Mouse (Mus musculus): ENCODE data around the gene Spp2. TPM values are rescaled to one million over a fixed set of nuclear protein-coding genes. Genes with fewer than 3 reads are reported as not detected.

Spp2 gene
- polyA plus RNA-seq (2015; fragmentation: Nextera tagmentation; extraction: Ambion mirVana), result 0.83 and 0.84 TPM in 2 replicates

DNA sequence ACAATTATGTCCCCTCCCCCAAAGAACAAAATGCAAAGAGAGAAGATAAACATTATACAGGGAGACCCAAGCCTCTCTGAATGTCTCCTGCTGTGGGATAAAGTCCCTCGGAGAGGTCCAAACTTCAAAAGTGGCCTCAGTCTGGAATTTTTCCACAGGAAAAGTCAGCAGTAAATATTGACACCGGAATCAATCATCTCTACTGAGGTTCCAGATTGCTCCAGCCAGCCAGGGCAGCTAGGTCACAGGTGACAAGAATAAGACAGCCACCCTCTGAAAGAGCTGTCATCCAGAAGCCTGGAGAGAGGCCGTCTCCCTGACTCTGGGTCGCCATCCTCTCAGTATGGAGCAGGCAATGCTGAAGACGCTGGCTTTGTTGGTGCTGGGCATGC is at the start of gene Spp2:
Gene Spp2, plus strand, starts transcription at position 155 of the 392 bp plus-strand sequence.
- DNase-seq (ENCODE audit: low spot score), result no peak

DNA sequence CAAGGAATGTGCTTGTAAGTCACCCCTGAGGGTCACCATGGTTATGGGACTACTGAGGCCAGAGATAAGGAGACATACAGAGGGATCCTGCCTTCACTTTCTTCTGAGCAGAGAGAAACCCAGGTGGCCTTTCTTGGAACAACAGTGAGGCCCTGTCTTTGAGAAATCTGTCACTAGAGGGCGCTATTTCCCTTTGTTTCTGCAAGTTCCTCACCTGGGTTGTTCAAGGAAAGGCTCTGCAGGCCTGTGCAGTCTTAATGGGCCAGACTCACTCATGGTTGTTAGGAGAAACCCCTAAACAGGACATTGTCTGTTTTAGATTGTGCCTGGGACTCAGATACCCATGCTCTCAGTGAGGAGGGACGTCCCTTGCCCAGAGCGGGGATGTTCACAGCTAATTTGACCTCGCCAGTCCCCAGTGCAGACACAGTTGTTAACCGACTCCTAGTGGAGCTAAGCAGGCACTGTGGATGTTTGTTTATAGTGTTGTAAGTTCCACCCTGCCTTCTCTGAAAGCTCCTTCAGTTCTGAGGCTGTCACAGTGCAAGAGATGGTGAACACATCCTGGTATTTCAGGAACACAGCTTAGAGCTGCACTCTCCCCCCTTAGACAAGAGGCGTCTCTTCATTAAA is 49.2 kb upstream of the Spp2 start:
- peak; percentile 75 for DNase-seq (ENCODE audit: low spot score)

DNA sequence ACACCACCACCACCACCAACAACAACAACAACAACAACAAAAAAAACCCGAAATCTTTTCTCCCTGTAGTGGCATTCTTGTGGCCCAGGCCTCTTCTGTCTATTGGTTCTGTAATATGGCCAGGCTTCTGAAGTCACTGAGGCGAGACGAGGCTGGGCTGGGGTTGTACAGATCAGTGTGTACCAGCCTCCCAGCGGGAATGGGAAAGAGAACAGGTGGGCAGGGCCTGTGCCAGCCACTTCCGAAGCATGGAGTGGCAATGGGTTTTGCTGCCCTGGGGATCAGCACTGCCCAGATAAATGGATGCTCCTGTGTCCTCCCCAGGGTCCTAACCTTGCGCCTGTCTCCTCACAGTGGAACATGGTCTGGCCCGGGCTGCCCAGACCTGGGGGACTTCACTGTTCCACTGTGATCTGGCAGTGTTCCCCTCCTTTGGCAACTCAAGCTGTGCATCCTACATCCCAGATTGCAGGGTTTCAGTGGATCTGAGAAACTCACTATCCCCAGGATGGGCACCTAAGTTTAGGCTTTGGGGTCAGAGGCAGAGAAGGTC is 48.6 kb upstream of the Spp2 start:
- no peak for DNase-seq (ENCODE audit: low spot score)

DNA sequence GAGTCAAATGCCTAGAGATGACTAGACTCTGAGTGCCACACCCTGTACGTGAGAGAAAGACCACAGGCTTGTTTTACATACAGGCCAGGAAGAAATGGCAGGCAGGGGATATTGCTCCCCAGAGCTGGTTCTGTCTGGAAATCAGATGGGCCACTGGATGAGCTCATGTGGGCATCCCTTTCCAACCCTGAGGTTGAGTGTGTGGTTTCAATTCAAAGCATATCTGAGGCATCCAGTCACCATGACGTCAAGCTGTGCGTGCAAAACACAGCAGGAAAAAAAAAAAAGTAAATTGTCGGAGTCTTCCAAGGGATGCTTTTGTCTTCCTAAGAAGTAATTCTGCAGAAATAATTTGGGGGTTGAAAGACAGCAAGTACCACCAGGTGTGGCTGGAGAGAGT is 45.7 kb upstream of the Spp2 start:
- DNase-seq (ENCODE audit: low spot score), result no peak

DNA sequence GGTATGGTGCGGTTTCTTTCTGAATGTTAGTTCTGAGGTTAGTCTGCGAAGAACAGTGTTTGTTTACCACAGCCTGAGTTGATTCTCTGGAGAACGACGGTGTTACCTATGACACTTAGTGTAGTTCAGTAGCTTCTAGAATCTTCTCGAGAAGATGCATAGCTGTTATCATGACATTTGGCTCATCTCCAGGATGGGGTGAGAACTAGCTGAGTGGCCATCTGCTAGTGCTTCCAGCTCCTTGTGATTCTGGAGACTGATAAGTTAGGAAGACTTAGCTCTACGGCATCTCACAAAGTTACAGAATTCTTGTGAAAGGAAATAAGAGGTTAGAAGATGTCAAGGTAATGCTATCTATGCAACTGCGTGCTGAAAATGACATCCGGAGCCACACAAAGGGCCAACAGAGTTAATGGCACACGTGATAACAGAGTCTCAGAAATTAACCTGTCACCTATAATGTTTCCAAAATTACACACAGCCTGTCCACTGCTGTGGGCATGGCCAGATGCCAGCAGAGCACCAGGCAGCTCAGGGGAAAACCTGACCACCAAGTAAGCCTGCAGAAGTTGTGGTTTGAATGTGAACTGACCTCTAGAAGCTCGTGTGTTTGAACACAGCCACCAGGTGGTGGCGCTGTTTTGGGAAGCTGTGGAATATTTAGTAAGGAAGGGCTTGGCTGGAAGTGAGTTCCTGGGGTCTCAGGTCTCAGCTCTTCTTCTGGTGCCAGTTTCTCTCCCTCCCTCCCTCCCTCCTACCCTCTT is 39.7 kb upstream of the Spp2 start:
- no peak for DNase-seq (ENCODE audit: low spot score)

DNA sequence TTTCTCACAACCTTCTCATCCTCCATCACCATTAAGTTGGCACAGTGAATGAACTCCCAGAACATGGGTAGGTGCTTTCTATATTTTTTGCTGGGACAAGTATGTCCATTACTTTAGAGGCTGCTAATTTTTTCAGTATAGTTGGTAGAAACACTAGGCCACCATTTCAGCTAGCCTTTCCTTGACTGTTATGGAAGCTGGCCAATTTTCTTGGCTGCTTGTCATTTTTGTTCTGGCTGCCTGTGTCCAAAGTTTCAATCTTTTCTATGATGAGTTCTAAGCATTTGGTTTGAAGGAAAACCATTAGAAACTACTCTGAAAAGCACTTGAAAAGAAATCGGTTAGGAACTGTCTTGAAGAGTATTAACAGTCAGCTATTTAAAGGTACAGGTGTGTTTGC is 28.3 kb upstream of the Spp2 start:
- DNase-seq (ENCODE audit: low spot score), result no peak

DNA sequence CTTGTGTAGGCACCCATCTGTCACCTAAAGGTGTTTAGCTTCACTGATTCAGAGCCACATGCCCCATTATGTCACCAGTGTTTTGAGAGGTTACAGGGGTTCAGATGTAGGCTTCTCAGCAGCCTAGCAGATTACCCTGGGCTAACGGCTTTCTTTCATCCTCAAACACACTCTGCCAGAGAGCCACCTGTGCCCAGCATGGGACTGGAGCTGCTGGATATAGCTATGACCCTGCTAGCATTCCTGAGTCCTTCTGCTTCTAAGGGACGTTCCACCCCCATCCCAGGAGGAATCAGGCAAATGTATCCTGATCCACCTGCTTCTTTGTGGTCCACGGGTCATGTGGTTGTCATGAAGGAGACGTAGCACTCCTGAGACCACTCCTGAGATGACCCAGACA is 15.1 kb upstream of the Spp2 start:
- DNase-seq (ENCODE audit: low spot score), result no peak

DNA sequence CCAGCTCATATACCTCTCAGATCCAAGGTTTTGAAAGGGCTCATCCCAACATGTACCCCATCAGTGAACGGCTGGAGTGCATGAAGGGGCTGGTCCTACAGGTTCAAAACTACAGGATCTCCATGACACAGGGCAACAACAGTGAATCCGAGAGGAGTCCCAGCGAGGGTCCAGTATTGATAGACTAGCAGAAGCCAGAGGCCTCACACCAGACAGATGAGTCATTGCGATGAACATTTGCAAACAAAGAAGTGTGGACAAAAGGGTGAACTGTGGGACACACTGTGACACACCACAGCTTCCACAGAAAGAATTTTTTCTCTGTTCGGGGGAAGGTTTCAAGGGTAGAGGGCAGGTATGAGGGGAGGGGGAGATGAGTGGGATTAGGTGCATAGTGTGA is 13.4 kb upstream of the Spp2 start:
- DNase-seq (ENCODE audit: low spot score), result no peak

DNA sequence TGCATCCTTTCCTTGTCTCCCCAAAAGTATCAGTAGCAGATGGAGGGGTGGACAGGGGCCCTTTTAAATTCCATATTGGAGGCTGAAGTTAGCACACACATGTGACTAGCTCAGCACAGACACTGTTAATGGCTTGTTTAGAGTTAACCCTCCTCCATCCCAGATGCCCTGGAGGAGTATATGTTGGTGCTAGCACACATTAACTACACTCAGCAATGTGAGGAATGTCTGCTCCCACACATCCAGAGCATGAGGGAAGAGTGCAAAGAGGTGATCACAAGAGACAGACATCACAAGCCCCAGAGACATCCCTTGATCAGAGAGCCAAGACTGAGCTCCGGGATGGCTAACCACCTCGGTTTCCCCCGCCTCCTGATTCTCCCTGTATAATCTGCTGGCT is 3.4 kb upstream of the Spp2 start:
- no peak for DNase-seq (ENCODE audit: low spot score)

DNA sequence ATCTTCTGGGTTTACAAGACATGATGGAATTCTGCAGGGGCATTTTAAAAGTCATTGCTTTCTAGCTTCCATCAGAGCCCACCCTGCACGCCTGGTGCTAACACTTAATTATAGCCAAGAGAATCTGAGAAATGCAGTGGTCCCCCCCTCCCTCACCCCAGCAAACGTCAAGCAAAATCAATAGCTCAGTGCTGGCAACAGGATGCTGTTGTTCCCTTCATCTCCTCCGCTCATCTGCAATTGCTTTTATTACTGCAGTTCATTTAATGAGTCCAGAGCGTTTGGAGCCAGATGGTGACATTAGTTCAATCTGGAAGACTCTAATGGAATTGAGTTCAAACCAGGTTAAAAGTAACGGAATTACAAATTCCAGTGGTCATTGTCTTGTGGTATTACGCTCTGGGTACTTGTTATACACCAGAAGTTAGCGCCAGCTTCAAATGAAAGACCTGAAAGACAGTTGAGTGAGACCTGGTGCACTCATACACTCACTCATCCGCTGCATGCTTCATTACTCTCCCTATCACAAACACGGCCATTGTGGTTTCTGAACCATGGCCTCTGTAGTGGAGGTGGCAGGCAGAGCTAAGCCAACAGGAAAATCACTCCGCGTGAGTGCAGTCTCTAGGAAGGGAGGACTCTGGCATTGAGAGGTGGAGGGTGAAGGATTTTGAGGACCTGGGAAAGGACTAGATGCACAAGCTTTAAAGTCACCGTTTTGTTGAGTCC is 519 bp upstream of the Spp2 start:
- no peak for DNase-seq (ENCODE audit: low spot score)

DNA sequence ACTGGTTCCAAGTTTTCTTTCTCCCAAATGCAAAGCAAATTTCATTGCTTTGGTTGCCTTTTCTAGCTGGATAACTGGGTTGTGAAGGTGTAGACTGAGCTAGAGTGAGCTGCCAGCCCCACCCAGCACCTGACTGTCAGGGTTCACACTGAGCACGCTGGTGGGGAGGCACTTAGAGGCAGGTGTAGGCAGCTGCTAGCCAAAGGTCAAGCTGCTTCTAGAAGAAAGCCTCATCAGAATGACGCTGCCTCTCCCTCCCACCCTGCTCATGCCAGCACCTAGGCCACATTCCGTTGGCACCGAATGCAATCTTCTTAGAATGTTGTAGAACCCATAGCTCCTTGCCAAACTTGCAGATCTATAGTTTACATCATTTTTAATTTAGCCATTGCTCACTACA is 1.6 kb downstream of the Spp2 start:
- no peak for DNase-seq (ENCODE audit: low spot score)

DNA sequence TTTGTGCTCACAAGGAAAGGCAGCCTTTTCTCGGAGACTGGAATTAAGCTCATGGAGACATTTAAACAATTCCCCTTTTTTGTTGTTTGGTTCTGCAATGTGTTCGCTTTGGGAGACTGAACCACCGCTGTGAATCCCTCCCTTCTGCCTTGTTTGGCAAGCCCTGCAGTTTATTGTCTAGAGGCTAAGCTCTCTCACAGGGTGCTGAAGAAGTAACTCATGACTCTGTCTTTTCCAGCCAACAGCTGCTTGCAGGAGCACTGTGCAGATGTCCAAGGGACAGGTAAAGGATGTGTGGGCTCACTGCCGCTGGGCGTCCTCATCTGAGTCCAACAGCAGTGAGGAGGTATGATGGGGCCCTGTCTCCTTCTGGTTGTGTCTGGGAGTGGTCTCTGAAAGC is 5.3 kb downstream of the Spp2 start:
- DNase-seq (ENCODE audit: low spot score), result no peak

DNA sequence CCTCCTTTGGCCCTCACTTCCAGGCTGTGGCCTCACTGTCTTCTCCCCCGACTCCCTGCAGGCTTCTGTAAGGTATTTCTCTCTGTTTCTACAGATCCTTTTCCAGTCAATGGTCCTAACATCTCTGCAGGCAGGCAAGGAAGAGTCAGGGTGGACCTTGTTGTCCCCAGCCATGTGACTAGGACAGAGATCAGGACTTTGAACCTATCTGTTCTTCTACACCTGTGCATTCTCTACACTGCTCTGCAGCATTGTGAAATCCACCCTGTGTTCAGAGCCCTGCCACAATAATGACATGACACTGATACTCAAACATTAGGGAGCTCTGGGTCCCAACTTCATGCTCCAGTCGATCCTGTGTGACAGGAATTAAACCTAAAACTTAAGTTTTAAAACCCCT is 12.2 kb downstream of the Spp2 start:
- DNase-seq (ENCODE audit: low spot score), result no peak

DNA sequence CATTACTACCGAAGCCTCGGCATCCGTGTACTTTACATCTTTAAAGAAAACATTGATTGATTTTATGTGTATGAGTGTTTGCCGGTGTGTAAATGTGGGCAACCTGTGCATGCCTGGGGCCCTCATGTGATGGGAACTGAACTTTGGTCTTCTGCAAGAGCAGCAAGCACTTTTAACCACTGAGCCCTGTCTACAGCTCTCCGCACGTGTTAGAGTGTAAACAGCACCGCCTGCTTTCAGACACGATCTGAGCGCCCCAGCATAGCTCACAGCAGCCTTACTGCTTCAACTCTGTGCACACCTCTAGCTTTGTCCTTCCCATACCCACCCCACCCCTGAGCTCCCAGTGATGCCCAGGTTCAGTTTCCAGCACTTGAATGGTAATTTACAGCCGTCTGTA is 15.3 kb downstream of the Spp2 start:
- no peak for DNase-seq (ENCODE audit: low spot score)

DNA sequence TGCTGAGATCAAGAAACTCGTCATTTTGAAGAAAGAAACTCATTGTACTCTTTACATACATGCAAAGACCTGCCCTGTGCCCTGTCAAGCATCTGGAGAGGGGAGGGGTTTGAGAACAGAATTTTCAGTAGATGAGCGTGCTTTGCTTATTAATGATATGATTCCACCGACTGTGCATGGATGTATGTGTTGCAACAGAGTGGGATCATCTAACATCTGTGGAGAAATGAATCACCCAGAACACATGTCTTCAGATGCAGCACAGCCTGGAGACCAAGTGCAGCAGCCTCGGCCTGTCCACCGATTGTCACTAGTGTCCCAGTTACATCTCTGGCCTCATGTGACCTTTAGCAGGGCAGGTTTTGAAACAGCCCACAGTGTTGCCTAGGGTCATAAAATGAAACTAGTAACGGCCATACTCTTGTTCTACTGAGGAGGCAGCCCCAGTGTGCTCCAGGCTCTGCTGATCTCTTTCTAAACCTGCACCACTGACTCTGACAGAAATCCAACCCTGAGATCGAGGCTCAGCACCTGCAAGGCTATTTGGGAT is 16.2 kb downstream of the Spp2 start:
- DNase-seq (ENCODE audit: low spot score), result no peak

DNA sequence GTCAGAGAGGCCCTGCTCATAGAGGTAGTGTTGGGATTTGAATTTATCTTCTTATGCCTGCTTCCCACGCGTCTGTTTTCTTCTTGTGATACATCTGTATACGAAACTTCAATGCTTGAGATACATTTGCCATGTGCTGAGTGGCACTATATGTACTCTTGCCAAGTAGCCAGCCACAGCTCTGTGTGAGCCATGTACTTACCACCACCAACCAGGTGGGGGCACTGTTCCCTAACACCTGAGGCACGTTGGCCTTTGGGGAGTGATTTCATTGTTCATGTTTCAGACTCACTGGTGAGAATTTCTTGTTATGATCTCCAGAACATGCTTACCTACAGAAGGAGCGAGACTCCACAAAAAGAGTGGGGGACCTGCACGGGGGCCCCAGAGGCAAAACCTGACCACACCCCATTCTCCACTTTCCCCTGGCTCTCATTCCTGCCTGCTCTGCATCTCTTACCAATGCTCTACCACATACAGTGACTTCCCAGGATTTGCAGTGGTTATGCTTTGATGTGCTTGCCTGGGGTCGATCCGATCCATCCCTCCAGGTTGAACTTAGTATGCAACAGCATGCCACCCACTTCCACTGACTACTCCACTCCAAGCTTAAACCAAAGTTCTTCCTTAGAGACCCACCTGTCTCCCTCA is 18.0 kb downstream of the Spp2 start:
- DNase-seq (ENCODE audit: low spot score), result peak; percentile 77

DNA sequence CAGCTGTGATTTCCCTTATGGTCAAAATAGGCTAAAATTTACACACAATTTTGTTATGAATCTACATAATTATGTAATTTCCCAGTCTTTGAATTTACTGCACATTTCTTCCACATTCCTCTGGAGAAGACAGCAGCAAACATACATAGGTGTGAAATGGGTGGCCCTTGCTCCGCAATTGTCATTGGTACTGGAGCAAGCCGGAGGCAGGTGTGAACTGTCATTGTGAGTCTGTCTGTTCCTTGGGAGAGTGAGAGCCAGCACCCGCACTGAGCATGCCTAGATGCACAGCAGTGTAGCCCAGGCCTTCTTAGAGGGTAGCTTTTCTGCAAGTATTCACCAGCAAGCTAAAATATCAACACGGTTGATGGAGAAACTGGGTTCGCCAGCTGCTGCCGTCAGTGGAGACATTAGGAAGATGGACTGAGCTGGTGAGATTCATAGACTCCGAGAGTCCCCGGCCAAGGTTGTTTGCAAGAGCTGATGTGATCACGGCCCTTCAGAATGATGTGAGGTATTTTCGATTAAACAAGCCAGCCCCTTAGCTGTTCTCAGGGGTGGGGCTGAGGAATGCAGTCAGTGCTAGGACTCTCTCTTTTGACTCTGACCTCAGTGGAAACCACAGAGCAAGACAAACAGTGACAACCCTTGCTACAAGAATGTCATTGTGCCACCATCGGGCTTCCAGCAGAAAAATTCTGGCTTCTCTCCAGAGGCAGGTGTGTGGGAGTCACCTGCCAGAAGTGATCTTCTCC is 21.4 kb downstream of the Spp2 start:
- DNase-seq (ENCODE audit: low spot score), result no peak

DNA sequence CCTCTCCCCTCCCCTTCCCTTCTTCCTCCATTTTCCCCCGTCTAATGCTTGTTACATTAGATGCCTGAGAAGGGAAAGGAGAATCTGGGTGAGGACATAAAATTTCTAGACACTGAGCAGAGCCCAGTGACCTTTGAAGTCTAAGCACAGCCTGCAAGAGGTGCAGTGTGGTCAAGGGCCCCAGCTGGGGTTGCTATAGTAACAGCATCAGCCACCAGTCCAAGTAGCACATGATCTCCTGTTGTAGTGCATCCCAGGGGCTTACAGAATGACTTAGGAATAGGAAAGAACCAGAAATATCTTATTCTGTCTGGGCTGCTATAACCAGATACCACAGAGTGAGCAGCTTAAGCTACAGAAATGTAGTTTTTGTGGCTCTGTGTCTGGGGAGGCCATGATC is 22.7 kb downstream of the Spp2 start:
- DNase-seq (ENCODE audit: low spot score), result no peak

DNA sequence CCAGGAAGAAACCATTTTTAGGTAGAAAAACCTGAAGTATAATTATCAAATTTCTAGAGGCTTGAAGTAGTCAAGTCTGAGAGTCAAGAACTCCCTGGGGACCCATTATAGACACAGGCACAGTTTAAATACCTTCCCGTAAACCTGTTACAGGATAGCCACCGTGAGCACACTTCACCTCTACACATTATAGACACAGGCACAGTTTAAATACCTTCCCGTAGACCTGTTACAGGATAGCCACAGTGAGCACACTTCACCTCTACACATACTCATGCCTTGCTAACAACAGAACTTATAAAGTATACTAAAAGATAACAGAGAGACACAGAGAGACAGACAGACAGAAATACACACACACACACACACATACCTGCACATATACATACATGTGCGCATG is 24.5 kb downstream of the Spp2 start:
- DNase-seq (ENCODE audit: low spot score), result no peak

DNA sequence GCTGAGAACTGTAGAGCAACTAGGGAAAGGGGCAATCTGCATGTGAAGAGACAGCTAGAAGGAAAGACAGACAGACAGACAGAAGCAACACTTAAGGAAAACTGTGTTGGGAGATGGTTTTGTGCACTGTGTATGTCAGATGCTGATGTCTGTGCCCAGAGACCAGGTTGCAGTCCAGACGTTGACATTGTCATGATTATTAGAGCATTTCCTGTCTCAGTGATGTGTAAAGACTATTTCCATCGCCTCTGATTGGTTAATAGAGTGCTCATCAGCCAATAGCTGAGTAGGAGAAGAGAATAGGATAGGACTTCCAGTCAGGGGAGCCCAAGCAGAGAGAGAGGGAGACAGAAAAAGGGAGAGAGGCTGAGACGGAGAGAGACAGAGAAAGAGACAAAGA is 25.8 kb downstream of the Spp2 start:
- no peak for DNase-seq (ENCODE audit: low spot score)

All from thymus, postnatal 0 days (tissue).